Mouse (Mus musculus) macrophage (primary cell): ENCODE measurements around the gene Sf3b3. TPM values are rescaled to one million over a fixed set of nuclear protein-coding genes. Genes with fewer than 3 reads are reported as not detected.

ENCODE experiments used
- polyA plus RNA-seq: library from polyadenylated mRNA; stranded (reverse); fragments of 250-400 nt; gene quantifications from 3 replicates; pipeline ENCODE4 v1.2.4, GENCODE M21; 2018; ENCODE audit warnings: inconsistent platforms

The Sf3b3 gene
- polyA plus RNA-seq, 1 experiment from 2014 or later, result 41.6 TPM

Other genes starting within 250 kb of the Sf3b3 start
- gene Vac14, start 228.2 kb downstream of the Sf3b3 start, polyA plus RNA-seq, result 47.9 to 60.1 TPM (median 56.8 TPM) in 3 replicates
- gene Mtss1l, start 125.3 kb downstream of the Sf3b3 start, polyA plus RNA-seq, result 0.18 to 0.34 TPM (median 0.19 TPM) in 3 replicates
- not detected in 3 replicates for gene Il34, start 40.9 kb downstream of the Sf3b3 start, polyA plus RNA-seq
- gene Cog4, start 187 bp downstream of the Sf3b3 start, polyA plus RNA-seq, result 29.1 to 44.7 TPM (median 32.2 TPM) in 3 replicates
- 1.5 to 3.6 TPM (median 2.4 TPM) in 3 replicates for gene Fuk, start 55.7 kb upstream of the Sf3b3 start, polyA plus RNA-seq
- 9.6 to 11.1 TPM (median 11.0 TPM) in 3 replicates for gene St3gal2, start 73.1 kb upstream of the Sf3b3 start, polyA plus RNA-seq
- 29.5 to 44.2 TPM (median 44.0 TPM) in 3 replicates for gene Ddx19a, start 151.0 kb upstream of the Sf3b3 start, polyA plus RNA-seq
- 4.9 to 7.6 TPM (median 6.2 TPM) in 3 replicates for gene Ddx19b, start 185.0 kb upstream of the Sf3b3 start, polyA plus RNA-seq
- gene Aars, start 186.4 kb upstream of the Sf3b3 start, polyA plus RNA-seq, result 31.7 to 55.1 TPM (median 47.7 TPM) in 3 replicates
- 0.31 TPM in 1 of 3 replicates, not detected in the others for gene Exosc6, start 209.6 kb upstream of the Sf3b3 start, polyA plus RNA-seq
- not detected in 3 replicates for gene Clec18a, start 245.6 kb upstream of the Sf3b3 start, polyA plus RNA-seq
- gene Pdpr, start 247.8 kb upstream of the Sf3b3 start, polyA plus RNA-seq, result 4.9 to 9.3 TPM (median 8.4 TPM) in 3 replicates